Mouse (Mus musculus): ENCODE measurements around the gene Rnls.

DNA sequence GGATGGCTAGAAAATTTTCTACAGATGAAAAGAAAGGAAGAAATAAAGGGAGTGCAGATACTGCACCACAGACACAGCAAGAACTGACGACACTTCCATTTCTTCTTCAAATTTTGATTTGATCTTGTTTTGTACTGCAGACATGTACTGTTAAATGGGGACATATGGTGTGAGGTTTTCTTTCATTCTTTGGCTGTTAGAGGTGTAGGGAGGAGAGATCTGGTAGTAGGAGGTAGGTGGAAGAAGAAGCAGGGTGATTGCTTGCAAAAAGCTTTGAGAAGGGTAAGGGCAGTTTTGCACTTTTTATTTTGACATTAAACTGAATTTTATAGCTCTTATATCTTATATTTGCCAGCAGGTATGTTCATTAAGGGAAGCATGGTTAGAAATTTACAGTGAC, 115.7 kb downstream of the Rnls start:
- TF ChIP-seq CTCF (IDR thresholded peaks at IDR 0.05) (no peak), POLR2A (IDR thresholded peaks at IDR 0.05; ENCODE audit: insufficient read depth, low read depth, low read length) (no peak), EP300 (IDR thresholded peaks at IDR 0.05; ENCODE audit: insufficient read depth, low read depth, low read length) (no peak)

Data from heart, adult 2 months (tissue).